Mouse (Mus musculus) testis, adult 2 months (tissue): ENCODE data around the gene B9d1. TPM values are rescaled to one million over a fixed set of nuclear protein-coding genes. Genes with fewer than 3 reads are reported as not detected.

ENCODE experiments used
- H3K27ac ChIP-seq: fragments of 200-500 bp; 2 replicates; pipeline ENCODE4 v1.5.1; 2012; ENCODE audit warnings: low read depth, low read length; ENCODE audit not compliant: control insufficient read depth, insufficient read depth
- H3K27me3 ChIP-seq: fragments of 200-500 bp; 2 replicates; pipeline ENCODE4 v1.6.1; 2012; ENCODE audit warnings: mild to moderate bottlenecking, low read length, moderate library complexity; ENCODE audit not compliant: control insufficient read depth, insufficient read depth
- H3K36me3 ChIP-seq: fragments of 200-500 bp; 2 replicates; pipeline ENCODE4 v1.6.1; 2012; ENCODE audit warnings: mild to moderate bottlenecking, low read length; ENCODE audit not compliant: control insufficient read depth, insufficient read depth
- H3K4me1 ChIP-seq: fragments of 200-500 bp; 2 replicates; pipeline ENCODE4 v1.6.1; 2012; ENCODE audit warnings: low read length; ENCODE audit not compliant: control insufficient read depth, insufficient read depth
- H3K4me3 ChIP-seq: fragments of 200-500 bp; 2 replicates; pipeline ENCODE4 v1.5.1; 2012; ENCODE audit warnings: low read depth, mild to moderate bottlenecking, low read length, moderate library complexity, mixed read lengths; ENCODE audit not compliant: control insufficient read depth
- CTCF ChIP-seq: fragments of 200-500 bp; IDR thresholded peaks from 2 replicates; pipeline ENCODE4 v1.5.1; 2012; ENCODE audit warnings: low read depth, mild to moderate bottlenecking, inconsistent platforms, low read length, moderate library complexity; ENCODE audit not compliant: control insufficient read depth, insufficient read depth, insufficient replicate concordance
- POLR2A ChIP-seq: fragments of 200-500 bp; IDR thresholded peaks from 2 replicates; pipeline ENCODE4 v1.6.1; 2012; ENCODE audit warnings: low read depth, mild to moderate bottlenecking, inconsistent platforms, low read length, moderate library complexity; ENCODE audit not compliant: control insufficient read depth
- polyA plus RNA-seq: library from polyadenylated mRNA; depleted of rRNA; stranded (reverse); fragments of >200 nt; gene quantifications from 2 replicates; pipeline ENCODE4 v1.2.3, GENCODE M21; 2012

Gene B9d1
- polyA plus RNA-seq, 1 experiment, result 310 TPM

GRCm38 (mm10) chr11:61484613-61485540 lies 20.1 kb upstream of the B9d1 start, which contains the start of gene Mfap4:
Gene Mfap4 (plus strand): TSS chr11:61485431.
- H3K4me3 ChIP-seq, result peak within 1 kb of the TSS; percentile 8
- peak within 1 kb of the TSS; percentile 68 for H3K27ac ChIP-seq
- TF ChIP-seq CTCF (no peak), POLR2A (no peak)
- H3K4me1 ChIP-seq, result peaks cover 12% of the 10 kb centered on the region
- no peaks in the 10 kb centered on the region for H3K36me3 ChIP-seq
- no peaks in the 10 kb centered on the region for H3K27me3 ChIP-seq

- TF ChIP-seq POLR2A (no peak), CTCF (no peak)
- peaks cover 12% of the 10 kb centered on the region for H3K4me1 ChIP-seq
- no peaks in the 10 kb centered on the region for H3K27me3 ChIP-seq
- peak overlapping the region; percentile 37 for H3K27ac ChIP-seq
- H3K36me3 ChIP-seq, result no peaks in the 10 kb centered on the region
- H3K4me3 ChIP-seq, result peak overlapping the region; percentile 8
Measured at GRCm38 (mm10) chr11:61485541-61486457, 19.1 kb upstream of the B9d1 start.

GRCm38 (mm10) chr11:61486458-61487219 lies 18.3 kb upstream of the B9d1 start:
- TF ChIP-seq POLR2A (no peak), CTCF (no peak)
- Histone ChIP-seq H3K27me3 (no peaks in the 10 kb centered on the region), H3K4me3 (no peak overlapping the region), H3K4me1 (peaks cover 12% of the 10 kb centered on the region), H3K36me3 (no peaks in the 10 kb centered on the region), H3K27ac (no peak overlapping the region)

- Histone ChIP-seq H3K27me3 (no peaks in the 10 kb centered on the region), H3K27ac (no peak overlapping the region), H3K4me1 (peaks cover 12% of the 10 kb centered on the region), H3K4me3 (no peak overlapping the region), H3K36me3 (no peaks in the 10 kb centered on the region)
- TF ChIP-seq CTCF (no peak), POLR2A (no peak)
Measured at GRCm38 (mm10) chr11:61487401-61487800, 17.5 kb upstream of the B9d1 start.

GRCm38 (mm10) chr11:61487936-61488335 lies 17.0 kb upstream of the B9d1 start:
- no peaks in the 10 kb centered on the region for H3K36me3 ChIP-seq
- no peak overlapping the region for H3K4me3 ChIP-seq
- H3K27me3 ChIP-seq, result no peaks in the 10 kb centered on the region
- no peak for TF ChIP-seq POLR2A
- no peak for TF ChIP-seq CTCF
- H3K4me1 ChIP-seq, result peaks cover 12% of the 10 kb centered on the region
- no peak overlapping the region for H3K27ac ChIP-seq

- no peaks in the 10 kb centered on the region for H3K27me3 ChIP-seq
- TF ChIP-seq POLR2A (no peak), CTCF (no peak)
- no peaks in the 10 kb centered on the region for H3K36me3 ChIP-seq
- no peak overlapping the region for H3K4me3 ChIP-seq
- H3K27ac ChIP-seq, result no peak overlapping the region
- H3K4me1 ChIP-seq, result peaks cover 18% of the 10 kb centered on the region
Measured at GRCm38 (mm10) chr11:61489085-61489484, 15.9 kb upstream of the B9d1 start.

- Histone ChIP-seq H3K27ac (no peak overlapping the region), H3K36me3 (no peaks in the 10 kb centered on the region), H3K27me3 (no peaks in the 10 kb centered on the region), H3K4me3 (no peak overlapping the region), H3K4me1 (peaks cover 12% of the 10 kb centered on the region)
- TF ChIP-seq POLR2A (no peak), CTCF (no peak)
Measured at GRCm38 (mm10) chr11:61489874-61490273, 15.1 kb upstream of the B9d1 start.
